Mouse (Mus musculus) telencephalon, adult 2 months (tissue): Measurements from ENCODE around the gene Klhl11.

Source experiments
- DNase-seq: peaks from one replicate; pipeline ENCODE4 v3.0.0-alpha.2; 2011; ENCODE audit warnings: low read depth, low spot score

Klhl11 gene

GRCm38 (mm10) chr11:100472197-100472934 lies at the start of gene Klhl11:
Gene Klhl11, minus strand, starts transcription at chr11:100472741.
- DNase-seq = peak; percentile 75

GRCm38 (mm10) chr11:100520838-100521237 lies 48.3 kb upstream of the Klhl11 start:
- DNase-seq = no peak

- no peak for DNase-seq
Measured at GRCm38 (mm10) chr11:100519188-100519587, 46.6 kb upstream of the Klhl11 start.

GRCm38 (mm10) chr11:100518188-100518591 lies 45.6 kb upstream of the Klhl11 start:
- DNase-seq = no peak

- DNase-seq = no peak
Measured at GRCm38 (mm10) chr11:100516291-100516690, 43.8 kb upstream of the Klhl11 start.

- no peak for DNase-seq
Measured at GRCm38 (mm10) chr11:100515789-100516188, 43.2 kb upstream of the Klhl11 start.

- DNase-seq = no peak
Measured at GRCm38 (mm10) chr11:100515061-100515460, 42.5 kb upstream of the Klhl11 start.

GRCm38 (mm10) chr11:100513716-100514115 lies 41.2 kb upstream of the Klhl11 start:
- no peak for DNase-seq

- DNase-seq = peak; percentile 38
Measured at GRCm38 (mm10) chr11:100512384-100512783, 39.8 kb upstream of the Klhl11 start.

- DNase-seq = no peak
Measured at GRCm38 (mm10) chr11:100510556-100510955, 38.0 kb upstream of the Klhl11 start.

GRCm38 (mm10) chr11:100505997-100506396 lies 33.5 kb upstream of the Klhl11 start:
- no peak for DNase-seq

GRCm38 (mm10) chr11:100504990-100505660 lies 32.6 kb upstream of the Klhl11 start:
- DNase-seq = no peak

- no peak for DNase-seq
Measured at GRCm38 (mm10) chr11:100501321-100501720, 28.8 kb upstream of the Klhl11 start.

- no peak for DNase-seq
Measured at GRCm38 (mm10) chr11:100500651-100501050, 28.1 kb upstream of the Klhl11 start.

GRCm38 (mm10) chr11:100500241-100500640 lies 27.7 kb upstream of the Klhl11 start:
- DNase-seq = no peak

- DNase-seq = no peak
Measured at GRCm38 (mm10) chr11:100493771-100494170, 21.2 kb upstream of the Klhl11 start.

GRCm38 (mm10) chr11:100490951-100491350 lies 18.4 kb upstream of the Klhl11 start:
- DNase-seq = no peak

GRCm38 (mm10) chr11:100485801-100486538 lies 13.4 kb upstream of the Klhl11 start:
- no peak for DNase-seq

- no peak for DNase-seq
Measured at GRCm38 (mm10) chr11:100484461-100484860, 11.9 kb upstream of the Klhl11 start.

GRCm38 (mm10) chr11:100479152-100479551 lies 6.6 kb upstream of the Klhl11 start:
- no peak for DNase-seq

GRCm38 (mm10) chr11:100476281-100476680 lies 3.7 kb upstream of the Klhl11 start:
- DNase-seq = no peak

GRCm38 (mm10) chr11:100472935-100473295 lies 374 bp upstream of the Klhl11 start:
- DNase-seq = no peak
